Mouse (Mus musculus): ENCODE measurements around the gene Tubb4b.

Tubb4b gene

DNA sequence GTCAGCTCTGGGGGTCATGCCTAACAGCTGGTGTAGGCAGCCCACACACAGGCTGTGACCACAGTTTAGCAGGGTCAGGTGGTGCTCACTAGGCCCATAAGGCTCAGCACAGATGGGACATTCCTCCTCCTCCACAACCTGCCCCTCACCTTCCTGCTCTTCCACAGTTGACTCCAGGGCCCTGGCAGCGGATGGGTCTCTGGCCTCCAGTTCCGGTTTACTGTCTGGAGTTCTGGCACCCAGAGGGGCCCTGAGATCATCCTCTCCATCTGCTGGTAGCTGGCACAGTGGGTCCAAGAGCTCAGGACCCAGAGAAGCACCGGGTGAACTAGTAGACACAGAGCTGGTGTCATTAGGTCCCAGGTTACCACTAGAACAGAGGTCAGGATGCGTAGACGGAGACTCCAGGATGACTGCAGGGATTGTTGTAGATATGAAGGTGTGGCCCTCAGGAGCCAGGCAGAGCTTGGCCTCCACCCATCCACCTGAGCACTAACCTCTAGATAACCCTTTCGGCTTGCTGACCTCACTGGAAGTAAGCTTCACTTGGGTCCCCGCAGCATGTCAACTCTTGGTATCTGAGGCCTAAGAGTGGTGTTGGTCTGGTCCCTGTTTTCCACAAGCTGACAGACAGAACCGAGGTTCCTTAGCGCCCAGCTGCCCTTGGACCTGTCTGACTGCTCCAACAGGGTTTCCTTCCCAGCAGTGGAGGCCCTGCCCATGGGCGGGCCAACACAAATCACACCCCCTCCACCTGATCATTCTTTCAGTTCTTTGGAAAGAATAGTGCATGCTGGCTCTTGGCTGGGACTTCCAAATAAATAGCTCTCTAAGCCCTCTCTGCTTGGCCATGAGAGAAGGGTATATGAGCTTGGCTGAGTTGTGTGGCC is 21.9 kb upstream of the Tubb4b start, which contains the start of gene AL732309.1:
AL732309.1 (minus strand) TSS at position 681 of the 890 bp plus-strand sequence.
- DNase-seq (ENCODE audit: low read depth, low spot score) = no peak

DNA sequence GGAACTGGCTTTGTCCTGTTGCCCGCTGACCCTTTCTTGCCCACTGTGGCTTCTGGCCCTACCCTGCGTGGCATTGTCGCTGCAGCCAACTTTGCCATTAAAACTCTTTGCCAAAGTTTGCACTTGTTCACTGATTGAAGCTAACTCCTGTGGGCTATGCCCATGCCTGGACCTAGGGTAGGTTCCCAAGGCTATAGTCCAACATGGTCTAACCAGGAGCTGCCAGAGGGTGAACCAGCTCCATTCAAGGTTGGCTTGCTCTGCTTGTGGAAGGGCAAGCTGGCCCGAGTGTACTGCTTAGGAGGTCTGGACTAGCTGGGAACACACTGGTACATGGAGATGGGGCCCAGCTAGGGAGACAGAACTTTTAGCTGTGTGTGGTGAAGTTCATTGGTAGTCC is 19.6 kb upstream of the Tubb4b start:
- no peak for DNase-seq (ENCODE audit: low read depth, low spot score)

DNA sequence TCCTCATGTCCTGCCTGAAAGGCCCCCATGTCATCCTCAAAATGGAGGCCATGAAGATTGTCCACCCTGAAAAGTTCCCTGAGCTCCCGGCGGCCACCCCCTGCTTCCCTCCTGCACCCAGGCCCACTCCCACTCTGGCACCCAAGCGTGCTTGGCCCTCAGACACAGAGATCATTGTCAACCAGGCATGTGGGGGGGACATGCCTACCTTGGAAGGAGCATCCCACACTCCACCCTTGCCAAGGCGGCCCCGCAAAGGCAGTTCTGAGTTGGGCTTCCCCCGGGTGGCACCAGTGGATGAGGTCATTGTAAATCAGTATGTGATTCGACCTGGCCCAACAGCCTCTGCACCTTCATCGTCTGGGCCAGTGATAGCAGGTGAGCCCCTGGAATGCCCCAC is 18.8 kb upstream of the Tubb4b start:
- no peak for DNase-seq (ENCODE audit: low read depth, low spot score)

GRCm38 (mm10) chr2:25242101-25242506 is 17.6 kb upstream of the Tubb4b start, which contains the start of the genes Rnf208 and Cysrt1:
Gene Rnf208, plus strand, starts transcription at chr2:25242255.
Gene Cysrt1, minus strand, starts transcription at chr2:25242452.
- DNase-seq (ENCODE audit: low read depth, low spot score) = no peak

DNA sequence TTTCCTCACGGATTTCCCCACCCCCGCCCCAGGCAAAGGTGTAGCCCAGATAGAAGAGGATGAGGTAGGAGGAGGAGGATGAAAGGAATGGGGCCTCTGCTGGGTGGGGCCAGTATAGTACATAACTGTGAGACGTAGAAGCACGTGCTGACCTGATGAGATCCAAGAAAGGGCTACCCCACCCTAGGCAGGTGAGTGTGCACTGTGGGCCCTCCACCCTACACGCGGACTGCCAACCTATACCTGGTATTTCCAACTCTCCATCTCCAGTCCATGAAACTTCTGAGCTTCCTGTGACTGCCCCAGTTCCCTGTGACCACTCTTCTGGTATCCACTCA is 16.9 kb upstream of the Tubb4b start:
- DNase-seq (ENCODE audit: low read depth, low spot score) = peak; percentile 47

DNA sequence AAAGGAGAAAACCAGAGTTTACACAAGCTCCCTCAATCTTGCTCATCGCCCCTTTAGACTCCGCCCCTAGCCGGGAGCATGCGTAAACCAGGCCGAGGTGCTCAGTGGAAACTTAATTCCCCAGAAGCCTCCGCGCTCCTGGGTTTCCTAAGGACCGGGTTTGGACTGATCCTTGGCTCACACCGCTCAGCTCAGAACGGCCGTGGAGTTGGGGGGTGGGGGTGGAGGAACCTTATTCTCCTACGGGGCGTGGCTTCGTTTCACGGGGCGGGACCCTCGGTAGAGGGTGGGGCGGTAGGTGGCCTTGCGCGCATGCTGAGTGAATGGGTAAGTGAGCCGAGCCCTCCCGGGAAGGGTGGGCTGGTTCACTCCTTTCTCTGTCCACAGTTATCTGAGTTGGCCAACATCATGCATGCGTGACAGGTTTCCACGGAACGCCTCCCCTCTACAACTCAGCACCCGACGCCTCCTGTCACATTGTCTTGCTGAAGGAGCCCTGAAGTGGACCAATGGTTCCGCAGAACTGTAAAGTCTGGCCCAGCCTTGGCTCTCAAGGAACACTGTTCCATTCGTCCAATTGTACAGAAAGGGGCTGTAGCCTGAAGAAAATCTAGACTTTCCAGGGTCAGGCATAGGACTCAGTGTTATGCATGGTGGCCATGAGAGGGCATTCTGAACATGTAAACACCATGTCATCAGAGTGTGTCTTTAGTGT is 16.4 kb upstream of the Tubb4b start:
- peak; percentile 97 for DNase-seq (ENCODE audit: low read depth, low spot score)

GRCm38 (mm10) chr2:25240310-25240709 is 15.8 kb upstream of the Tubb4b start:
- no peak for DNase-seq (ENCODE audit: low read depth, low spot score)

- no peak for DNase-seq (ENCODE audit: low read depth, low spot score)
Measured at GRCm38 (mm10) chr2:25239766-25240165, 15.3 kb upstream of the Tubb4b start.

DNA sequence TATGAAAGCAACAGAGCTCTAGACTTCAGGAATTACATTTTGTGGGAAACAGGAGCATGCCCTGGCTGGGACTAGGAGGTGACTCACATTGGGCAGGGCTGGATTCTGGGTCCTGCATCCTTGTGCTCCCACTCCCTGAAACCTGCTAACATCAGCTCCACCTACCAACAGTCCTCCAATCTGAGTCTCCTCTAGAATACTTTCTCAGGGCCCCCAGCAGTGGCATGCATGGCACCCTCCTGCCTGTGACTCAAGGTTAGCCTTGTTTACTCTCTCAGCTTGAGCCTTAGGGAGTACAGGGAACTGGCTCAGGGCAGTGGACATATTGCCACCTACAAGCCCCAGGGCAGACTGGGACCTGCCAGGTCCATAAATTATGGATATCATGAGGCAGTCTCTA is 13.6 kb upstream of the Tubb4b start:
- DNase-seq (ENCODE audit: low read depth, low spot score) = no peak

DNA sequence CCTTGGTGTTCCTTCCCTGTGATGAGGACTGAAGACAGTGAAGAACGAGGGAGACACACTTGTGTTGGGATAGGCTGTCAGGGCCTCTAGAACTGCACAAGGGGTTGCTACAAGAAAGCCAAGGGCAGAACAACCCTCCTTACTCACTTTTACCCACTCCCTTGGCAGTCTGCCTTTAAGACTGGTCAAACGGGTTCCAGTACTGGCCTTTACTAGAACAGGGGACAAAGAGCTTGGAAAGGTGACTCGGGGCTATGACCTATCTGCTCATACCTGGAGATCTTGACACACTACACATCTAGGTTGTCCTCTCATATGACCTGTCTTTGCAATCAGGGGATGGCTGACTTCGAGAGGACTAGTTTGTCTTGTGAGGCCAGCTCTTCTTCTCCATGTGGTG is 13.0 kb upstream of the Tubb4b start:
- DNase-seq (ENCODE audit: low read depth, low spot score) = no peak

- no peak for DNase-seq (ENCODE audit: low read depth, low spot score)
Measured at GRCm38 (mm10) chr2:25236614-25237013, 12.1 kb upstream of the Tubb4b start, which contains the start of gene Rnf224. Gene Rnf224, minus strand, starts transcription at chr2:25236787.

DNA sequence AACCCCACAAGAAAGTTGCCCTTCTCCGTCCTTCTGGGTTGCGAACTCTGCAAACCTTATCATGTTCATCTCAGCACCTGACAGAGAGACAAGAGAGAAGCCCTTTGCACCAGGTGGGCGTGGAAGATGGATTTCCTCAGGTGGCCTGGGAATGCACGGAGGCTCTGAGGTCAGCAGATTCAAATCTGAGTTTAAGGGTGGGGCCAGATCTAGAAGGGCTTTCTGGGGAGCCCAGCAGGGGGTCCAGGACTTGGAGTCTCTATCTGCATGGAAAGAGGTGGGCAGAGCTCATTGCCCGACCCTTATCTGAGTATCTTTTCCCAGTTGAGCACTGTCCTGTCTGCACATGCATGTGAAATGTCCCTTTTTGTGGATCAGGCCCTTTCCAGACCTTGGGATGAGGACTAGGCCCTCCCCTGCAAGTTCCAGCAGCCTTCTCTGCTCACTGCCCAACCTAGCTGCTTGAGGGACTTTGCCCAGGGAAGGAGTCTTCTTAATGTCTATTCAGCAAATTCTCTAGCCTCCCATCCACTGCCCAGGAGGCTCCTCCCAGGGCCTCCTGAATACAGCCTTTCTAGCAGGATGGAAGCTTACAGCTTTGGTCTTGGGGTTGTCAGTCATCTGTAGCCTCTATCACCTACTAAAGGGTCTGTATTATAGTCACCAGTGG is 10.2 kb upstream of the Tubb4b start:
- no peak for DNase-seq (ENCODE audit: low read depth, low spot score)

DNA sequence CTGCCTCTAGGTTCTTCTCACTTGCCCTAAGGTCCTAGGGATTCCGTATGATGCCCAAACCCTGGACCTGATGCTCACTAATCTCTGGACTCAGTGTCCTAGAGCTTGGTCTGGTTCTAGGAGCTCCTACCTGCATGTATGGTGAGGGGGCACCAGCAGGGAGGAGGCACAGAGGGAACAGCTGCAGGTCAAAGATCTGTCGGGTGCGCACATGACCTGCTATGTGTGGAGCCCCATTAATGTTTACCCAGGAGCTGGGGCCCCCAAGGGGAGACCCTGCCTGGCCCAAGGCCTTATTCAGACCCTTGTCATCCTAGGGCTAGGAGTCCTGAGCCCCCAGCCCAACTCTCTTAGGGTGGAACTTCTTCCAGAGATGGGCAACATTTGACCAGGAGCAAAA is 9.5 kb upstream of the Tubb4b start, which contains the start of gene Slc34a3:
Slc34a3 (minus strand) TSS at position 315 of the 400 bp plus-strand sequence.
- no peak for DNase-seq (ENCODE audit: low read depth, low spot score)

DNA sequence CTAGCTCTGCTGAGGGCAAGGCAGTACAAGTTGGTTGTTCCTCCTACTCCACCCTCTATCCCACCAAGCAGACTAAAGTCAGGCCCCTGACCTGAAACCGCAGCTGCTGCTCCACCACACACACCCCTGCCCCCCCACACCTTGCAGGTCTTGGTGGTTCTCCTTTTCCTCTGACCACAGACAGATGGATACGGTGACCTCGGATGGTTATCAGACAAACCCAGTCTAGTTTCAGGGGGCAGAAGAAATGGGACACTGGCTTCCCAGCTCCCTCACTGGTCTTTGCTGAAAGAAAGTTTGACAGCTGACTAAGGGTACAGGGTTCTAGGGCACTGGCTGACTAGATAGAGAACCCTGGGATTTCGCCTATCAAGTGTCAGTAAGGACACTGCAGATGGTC is 8.9 kb upstream of the Tubb4b start:
- DNase-seq (ENCODE audit: low read depth, low spot score) = no peak

GRCm38 (mm10) chr2:25231038-25231437 is 6.5 kb upstream of the Tubb4b start:
- DNase-seq (ENCODE audit: low read depth, low spot score) = peak; percentile 45

GRCm38 (mm10) chr2:25230581-25230980 is 6.1 kb upstream of the Tubb4b start:
- DNase-seq (ENCODE audit: low read depth, low spot score) = no peak

GRCm38 (mm10) chr2:25229582-25229981 is 5.1 kb upstream of the Tubb4b start:
- DNase-seq (ENCODE audit: low read depth, low spot score) = no peak

DNA sequence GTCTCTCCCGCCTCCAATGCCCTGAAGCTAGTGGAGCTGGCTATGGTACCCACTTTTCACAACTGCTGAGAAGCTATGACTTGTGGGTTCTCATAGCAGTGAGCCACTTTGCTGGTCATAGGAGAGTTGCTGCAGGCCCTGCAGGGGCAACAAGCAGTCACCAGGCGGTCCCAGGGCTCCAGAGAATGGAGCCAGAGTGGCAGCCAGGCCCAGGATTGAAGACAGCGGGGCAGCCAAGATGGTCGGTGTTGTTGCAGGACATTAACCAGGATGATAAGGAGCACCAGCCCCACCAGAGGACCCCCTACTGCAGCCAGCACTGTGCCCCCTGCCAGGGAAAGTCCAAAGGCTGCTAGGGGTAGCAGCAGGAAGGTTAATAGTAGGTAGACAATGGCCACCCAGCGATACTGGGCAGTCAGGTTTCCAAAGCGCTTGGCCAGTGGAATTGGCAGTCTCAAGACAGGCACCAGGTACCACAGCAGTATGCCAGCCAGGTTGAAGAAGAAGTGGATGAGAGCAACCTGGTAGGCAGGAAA is 4.6 kb upstream of the Tubb4b start:
- no peak for DNase-seq (ENCODE audit: low read depth, low spot score)

DNA sequence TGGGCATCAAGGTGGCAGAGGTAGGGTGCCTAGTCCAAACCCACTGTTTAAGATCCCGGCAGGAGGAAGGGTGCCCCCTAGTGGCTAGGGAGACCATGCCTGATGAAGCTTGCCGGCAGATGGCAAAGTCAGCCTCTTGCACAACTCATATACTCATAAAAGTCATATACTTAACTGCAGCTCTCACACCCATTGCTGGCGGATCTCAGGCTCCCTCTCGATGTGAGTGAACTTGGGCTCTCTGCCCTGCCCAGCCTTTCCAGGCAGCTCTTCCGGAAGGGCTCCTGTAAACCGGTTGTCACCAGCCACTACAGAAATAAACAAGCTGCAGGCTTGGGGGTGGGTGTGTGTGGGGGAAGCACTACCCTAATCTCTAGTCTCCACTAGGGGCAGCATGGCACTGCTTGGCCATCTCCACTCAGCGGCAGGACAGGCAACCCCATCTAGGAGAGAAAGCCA is 4.0 kb upstream of the Tubb4b start:
- DNase-seq (ENCODE audit: low read depth, low spot score) = peak; percentile 95

DNA sequence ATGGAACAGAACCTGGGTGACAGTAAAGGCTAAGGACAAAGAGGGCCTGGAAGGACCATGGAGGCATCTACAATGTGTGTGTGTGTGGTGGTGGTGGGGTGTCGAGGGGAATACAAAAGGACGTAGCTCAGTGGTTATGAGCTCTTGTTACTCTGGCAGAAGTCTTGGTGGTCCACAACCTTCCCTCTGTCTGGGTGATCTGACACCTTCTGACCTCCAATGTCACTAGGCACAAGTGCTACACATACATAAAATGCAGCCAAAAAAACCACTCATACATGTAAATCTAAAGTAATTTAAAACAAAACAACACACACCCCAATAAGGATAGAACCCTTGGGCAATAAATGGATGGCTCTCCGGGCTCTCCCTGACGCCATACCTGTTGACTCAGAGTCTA is 2.9 kb upstream of the Tubb4b start:
- no peak for DNase-seq (ENCODE audit: low read depth, low spot score)

DNA sequence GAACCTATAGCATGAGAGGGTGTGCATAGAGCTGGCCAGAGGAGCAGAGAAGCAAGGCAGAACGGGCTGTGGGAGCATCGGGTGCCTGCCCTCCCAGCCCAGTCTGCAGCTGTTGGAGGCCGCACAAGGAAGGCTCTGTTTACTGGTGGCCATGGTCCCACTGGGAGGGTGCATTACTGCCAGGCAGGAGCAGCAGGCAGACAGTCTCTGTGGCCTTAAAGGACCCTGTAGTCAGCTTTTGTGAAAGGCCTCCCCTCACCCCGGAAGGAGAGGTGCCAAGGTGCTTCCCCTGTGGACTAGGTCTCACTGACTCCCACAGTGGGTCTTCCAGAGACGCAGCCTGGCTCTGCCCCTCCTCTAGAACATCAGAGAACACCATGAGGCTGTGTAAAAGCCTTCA is 2.4 kb upstream of the Tubb4b start:
- no peak for DNase-seq (ENCODE audit: low read depth, low spot score)

All from ES-CJ7 (cell line).